Mouse (Mus musculus) lung, postnatal 4 days (tissue): ENCODE measurements at regions not wholly inside any gene's neighbourhood (a gene's known extent, or its start where the extent isn't known, plus 50 kb on each side); places are given as distances from the start of the nearest gene placed in this dataset.
A peak's percentile ranks its signal among the peaks of the same experiment; 100 is the strongest.

Experiments used
- DNase-seq, 2 experiments: peaks; one replicate each; pipeline ENCODE4 v3.0.0; 2021

DNA sequence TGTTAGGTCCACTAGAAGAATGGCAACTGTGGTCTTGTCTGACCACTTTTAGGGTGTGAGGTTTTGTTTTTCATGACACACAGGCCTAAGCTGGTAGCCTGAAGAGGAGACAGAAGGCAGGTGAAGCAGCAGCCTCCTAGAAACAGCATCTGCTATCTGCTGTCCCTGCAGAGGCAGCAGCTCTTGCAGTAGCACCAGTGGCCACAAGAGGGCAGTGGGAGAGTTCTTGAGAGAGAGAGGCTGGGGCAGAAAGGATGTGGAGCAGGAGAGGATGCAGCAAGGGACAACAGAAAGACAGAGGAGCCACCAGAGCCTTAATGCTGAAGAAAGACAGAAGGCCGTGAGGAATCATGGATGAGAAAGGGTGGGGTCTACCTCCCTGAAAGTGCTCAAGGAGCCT lies 88.1 kb upstream of the Usp51 start:
- DNase-seq, result peak; percentile 27 to 67

DNA sequence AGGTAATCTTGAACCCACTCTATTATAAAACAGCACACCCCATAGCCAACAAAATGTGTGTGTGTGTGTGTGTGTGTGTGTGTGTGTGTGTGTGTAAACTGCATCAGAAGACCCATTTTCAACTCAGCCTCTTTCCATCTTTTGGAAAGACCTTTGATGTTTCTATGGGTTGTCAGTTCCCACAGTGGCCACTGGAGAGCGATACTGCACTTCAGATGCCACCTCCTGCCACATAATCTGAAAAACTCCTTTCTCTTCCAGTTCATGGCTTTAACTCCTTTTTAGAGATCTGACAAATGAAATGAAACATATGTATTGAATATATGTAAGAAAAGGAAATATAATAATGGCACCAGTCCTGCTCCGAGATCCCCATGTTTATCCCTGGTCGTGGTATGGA lies 79.3 kb upstream of the Usp51 start:
- no peak for DNase-seq

DNA sequence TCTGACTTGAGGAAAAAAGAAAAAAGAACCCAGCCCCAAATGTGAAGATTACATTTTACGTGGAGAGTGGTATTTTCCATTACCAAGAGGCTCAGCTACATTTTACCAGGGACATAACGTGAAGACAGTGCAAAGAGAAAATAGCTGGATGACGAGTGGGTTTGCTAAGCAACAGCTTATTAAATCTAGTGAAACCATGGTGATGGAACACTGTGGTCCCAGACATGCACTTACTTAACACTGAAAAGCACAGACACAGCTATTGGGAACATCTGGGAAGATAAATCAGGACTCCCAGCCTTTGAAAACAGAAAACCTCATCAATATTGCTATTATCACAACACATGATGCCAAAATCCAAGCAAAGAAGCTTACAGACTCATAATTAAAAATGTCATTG lies 60.1 kb upstream of the Usp51 start:
- DNase-seq, result no peak
